Mouse (Mus musculus): Measurements from ENCODE around the gene Prr36. TPM values are rescaled to one million over a fixed set of nuclear protein-coding genes. Genes with fewer than 3 reads are reported as not detected.
A peak's percentile ranks its signal among the peaks of the same experiment; 100 is the strongest.

Gene Prr36
- polyA plus RNA-seq, 1 experiment from 2014 or later, result 1.5 TPM

DNA sequence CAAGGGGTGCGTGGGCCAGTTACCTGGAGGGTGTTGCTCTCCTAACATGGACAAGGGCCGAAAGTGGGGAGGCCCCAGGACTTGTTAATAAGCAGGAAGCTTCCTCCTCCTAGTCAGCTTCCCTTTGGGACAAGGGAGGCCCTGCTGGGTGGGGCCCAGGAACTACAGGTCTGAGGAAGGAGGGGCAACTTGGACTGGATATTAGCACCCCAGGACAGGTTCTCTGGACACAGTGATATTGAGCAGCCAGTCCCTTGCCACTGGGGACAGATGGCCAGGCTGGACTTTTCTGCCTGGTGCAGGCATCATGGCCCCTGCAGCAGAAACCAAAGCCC lies 10.3 kb downstream of the Prr36 start:
- DNase-seq (ENCODE audit: low spot score), result no peak
- 43% methylated on average over 2 of the region's 2 CpGs for WGBS
- H3K4me1 ChIP-seq, result peaks cover 20% of the 10 kb centered on the region
- H3K27ac ChIP-seq, result no peak overlapping the region
- peaks cover 88% of the 10 kb centered on the region for H3K27me3 ChIP-seq (ENCODE audit: insufficient read depth, poor library complexity, severe bottlenecking)
- H3K9me3 ChIP-seq, result no peaks in the 10 kb centered on the region
- no peak overlapping the region for H3K4me3 ChIP-seq
- H3K36me3 ChIP-seq, result no peaks in the 10 kb centered on the region

- Histone ChIP-seq H3K9me3 (no peaks in the 10 kb centered on the region), H3K4me1 (peaks cover 20% of the 10 kb centered on the region), H3K27ac (no peak overlapping the region; the same call in 1 of the 2 replicates), H3K27me3 (ENCODE audit: insufficient read depth, poor library complexity, severe bottlenecking) (peaks cover 88% of the 10 kb centered on the region), H3K4me3 (peak overlapping the region; percentile 48), H3K36me3 (no peaks in the 10 kb centered on the region)
- DNase-seq (ENCODE audit: low spot score), result no peak
- 6% methylated on average over 36 of the region's 44 CpGs for WGBS
Observed at GRCm38 (mm10) chr8:4206182-4207015, 10.9 kb downstream of the Prr36 start.

DNA sequence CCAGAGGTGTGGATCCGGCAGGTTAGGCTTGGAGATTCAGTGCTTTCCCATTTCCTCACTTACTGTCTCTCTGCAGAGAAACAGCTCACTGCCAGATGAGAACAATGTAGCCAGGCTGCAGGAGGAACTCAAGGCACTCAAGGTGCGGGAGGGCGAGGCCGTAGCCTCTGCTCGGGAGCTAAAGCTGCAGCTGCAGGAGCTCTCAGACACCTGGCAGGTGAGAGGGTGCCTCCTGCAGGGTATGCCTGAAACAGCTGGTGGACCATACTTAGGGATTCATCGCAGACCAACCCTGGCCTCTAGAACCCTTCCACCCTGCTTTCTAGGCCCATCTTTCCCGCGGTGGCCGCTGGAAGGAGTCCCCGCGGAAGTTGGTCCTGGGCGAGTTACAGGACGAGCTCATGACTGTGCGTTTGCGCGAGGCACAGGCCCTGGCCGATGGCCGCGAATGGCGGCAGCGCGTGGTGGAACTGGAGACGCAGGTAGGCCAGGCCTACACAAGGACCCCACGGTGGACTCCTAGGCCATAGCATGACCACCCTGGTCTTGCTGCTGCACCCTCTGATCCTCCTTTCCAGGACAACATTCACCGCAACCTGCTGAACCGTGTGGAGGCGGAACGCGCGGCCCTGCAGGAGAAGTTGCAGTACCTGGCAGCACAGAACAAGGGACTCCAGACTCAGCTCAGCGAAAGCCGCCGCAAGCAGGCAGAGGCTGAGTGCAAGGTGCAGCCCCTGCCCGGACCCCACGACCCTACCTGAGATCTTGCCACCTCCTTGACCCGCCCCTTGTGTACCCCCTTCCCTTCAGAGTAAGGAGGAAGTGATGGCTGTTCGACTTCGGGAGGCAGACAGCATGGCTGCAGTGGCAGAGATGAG lies 11.8 kb downstream of the Prr36 start:
- Histone ChIP-seq H3K9me3 (no peaks in the 10 kb centered on the region), H3K4me3 (peak overlapping the region; percentile 48), H3K4me1 (peaks cover 20% of the 10 kb centered on the region), H3K27ac (no peak overlapping the region; the same call in 1 of the 2 replicates), H3K36me3 (no peaks in the 10 kb centered on the region), H3K27me3 (ENCODE audit: insufficient read depth, poor library complexity, severe bottlenecking) (peaks cover 79% of the 10 kb centered on the region)
- 9% methylated on average over 38 of the region's 38 CpGs for WGBS
- no peak for DNase-seq (ENCODE audit: low spot score)

DNA sequence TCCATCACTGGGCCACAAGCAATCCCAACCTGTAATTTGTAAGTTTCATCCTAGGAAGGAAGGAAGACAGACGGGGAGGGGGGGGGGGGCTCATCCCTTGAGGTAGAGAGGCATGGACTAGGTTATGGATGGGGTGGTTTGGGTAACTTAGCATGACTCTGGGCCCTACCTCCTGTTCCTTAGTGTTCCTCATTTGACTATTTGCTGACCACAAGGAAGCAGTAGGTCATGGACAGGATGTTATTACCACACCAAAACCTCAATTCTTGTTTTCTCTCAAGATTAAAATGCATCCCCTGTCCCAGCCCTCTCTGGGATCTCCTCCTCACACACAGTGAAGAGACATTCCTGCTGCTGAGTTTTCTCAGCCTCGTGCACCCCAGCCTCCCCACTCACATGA lies 15.9 kb downstream of the Prr36 start:
- H3K4me1 ChIP-seq, result peaks cover 11% of the 10 kb centered on the region
- no peak overlapping the region for H3K4me3 ChIP-seq
- H3K36me3 ChIP-seq, result peaks cover 3% of the 10 kb centered on the region; the same call in 1 of the 2 replicates
- WGBS, result 59% methylated on average over 2 of the region's 2 CpGs
- H3K27me3 ChIP-seq (ENCODE audit: insufficient read depth, poor library complexity, severe bottlenecking), result peaks cover 47% of the 10 kb centered on the region
- H3K9me3 ChIP-seq, result no peaks in the 10 kb centered on the region
- no peak for DNase-seq (ENCODE audit: low spot score)
- no peak overlapping the region for H3K27ac ChIP-seq

- Histone ChIP-seq H3K9me3 (no peaks in the 10 kb centered on the region), H3K36me3 (no peaks in the 10 kb centered on the region), H3K4me3 (peak overlapping the region; percentile 12; the same call in 1 of the 2 replicates), H3K27ac (0 out of 2 replicates have a peak overlapping the region, but pooled peaks have one; percentile 32), H3K4me1 (peaks cover 12% of the 10 kb centered on the region), H3K27me3 (ENCODE audit: insufficient read depth, poor library complexity, severe bottlenecking) (peaks cover 16% of the 10 kb centered on the region; the same call in 1 of the 2 replicates)
- WGBS, result 56% methylated on average over 7 of the region's 7 CpGs
- DNase-seq (ENCODE audit: low spot score), result no peak
Observed at GRCm38 (mm10) chr8:4193588-4193894, 23.7 kb downstream of the Prr36 start.

DNA sequence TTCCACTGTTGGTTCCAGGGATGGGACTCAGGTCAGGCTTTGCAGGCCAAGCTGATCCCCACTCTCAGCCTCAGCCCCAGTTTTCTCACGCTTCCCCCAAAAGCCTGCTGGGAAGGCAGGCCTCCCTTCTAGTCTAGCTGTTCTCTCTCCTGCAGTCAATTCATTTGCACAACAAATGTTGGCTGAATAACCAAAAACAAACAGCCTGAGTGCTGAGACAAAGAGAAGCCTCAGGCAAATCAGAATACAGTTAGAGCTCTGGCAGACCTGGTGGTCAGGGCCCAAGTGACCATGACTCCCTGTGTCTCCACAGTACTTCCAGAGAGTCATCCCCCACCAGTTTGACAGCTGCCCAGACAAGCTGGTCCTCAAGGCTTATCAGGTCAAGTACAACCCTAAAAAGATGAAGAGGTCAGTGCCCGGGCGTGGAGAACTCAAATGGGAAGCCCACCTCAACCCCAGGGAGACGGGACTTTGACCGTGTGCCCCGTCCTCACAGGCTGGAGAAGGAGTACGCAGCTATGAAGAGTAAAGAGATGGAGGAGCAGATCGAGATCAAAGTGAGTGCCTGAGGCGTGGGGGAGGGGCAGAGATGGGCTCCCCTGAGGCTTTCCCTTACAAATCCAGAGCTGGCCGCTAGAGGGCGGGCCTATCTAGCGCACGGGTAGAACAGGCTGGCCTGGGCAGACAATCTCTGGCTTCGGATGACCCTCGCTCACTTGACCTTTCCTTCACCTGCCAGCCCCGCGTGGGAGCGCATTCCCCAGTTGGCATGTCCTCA lies 24.3 kb downstream of the Prr36 start:
- Histone ChIP-seq H3K4me1 (peaks cover 12% of the 10 kb centered on the region), H3K9me3 (no peaks in the 10 kb centered on the region), H3K4me3 (peak overlapping the region; percentile 12; the same call in 1 of the 2 replicates), H3K27me3 (ENCODE audit: insufficient read depth, poor library complexity, severe bottlenecking) (peaks cover 16% of the 10 kb centered on the region; the same call in 1 of the 2 replicates), H3K36me3 (0 out of 2 replicates have a peak, but pooled peaks cover 5% of the 10 kb centered on the region), H3K27ac (0 out of 2 replicates have a peak overlapping the region, but pooled peaks have one; percentile 32)
- peak; percentile 90 for DNase-seq (ENCODE audit: low spot score)
- 5% methylated on average over 18 of the region's 18 CpGs for WGBS

DNA sequence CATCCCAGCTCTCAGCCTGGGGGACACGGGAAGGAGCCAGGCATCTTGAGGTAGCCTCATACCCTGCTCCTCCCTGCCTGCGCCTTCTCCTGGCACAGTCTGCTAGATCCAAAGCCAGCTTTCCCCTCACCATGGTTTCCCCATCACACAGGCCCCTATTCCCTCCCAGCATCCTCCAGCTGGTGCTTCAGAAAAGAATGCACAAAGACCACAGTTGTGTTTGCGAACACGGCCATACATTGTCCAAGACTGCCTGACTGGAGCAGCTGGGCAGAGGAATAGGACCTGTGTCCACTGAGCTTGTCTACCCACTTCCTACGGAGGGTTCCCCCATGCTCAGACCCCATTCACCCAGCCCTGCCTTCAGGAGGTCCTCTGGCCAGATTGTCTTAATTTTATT lies 25.0 kb downstream of the Prr36 start:
- 62% methylated on average over 5 of the region's 5 CpGs for WGBS
- no peaks in the 10 kb centered on the region for H3K9me3 ChIP-seq
- no peak overlapping the region for H3K27ac ChIP-seq
- H3K27me3 ChIP-seq (ENCODE audit: insufficient read depth, poor library complexity, severe bottlenecking), result peaks cover 16% of the 10 kb centered on the region; the same call in 1 of the 2 replicates
- H3K4me3 ChIP-seq, result no peak overlapping the region
- H3K4me1 ChIP-seq, result peaks cover 12% of the 10 kb centered on the region
- H3K36me3 ChIP-seq, result peaks cover 7% of the 10 kb centered on the region
- DNase-seq (ENCODE audit: low spot score), result no peak

GRCm38 (mm10) chr8:4189031-4189722 lies 28.1 kb downstream of the Prr36 start:
- Histone ChIP-seq H3K36me3 (peaks cover 16% of the 10 kb centered on the region), H3K27ac (peak overlapping the region; percentile 63; the same call in 1 of the 2 replicates), H3K4me3 (no peak overlapping the region), H3K9me3 (no peaks in the 10 kb centered on the region), H3K27me3 (ENCODE audit: insufficient read depth, poor library complexity, severe bottlenecking) (peaks cover 11% of the 10 kb centered on the region; the same call in 1 of the 2 replicates), H3K4me1 (peaks cover 12% of the 10 kb centered on the region)
- no peak for DNase-seq (ENCODE audit: low spot score)
- 21% methylated on average over 3 of the region's 3 CpGs for WGBS

GRCm38 (mm10) chr8:4188605-4189004 lies 28.7 kb downstream of the Prr36 start:
- no peak overlapping the region for H3K4me3 ChIP-seq
- 0 out of 2 replicates have a peak, but pooled peaks cover 6% of the 10 kb centered on the region for H3K27me3 ChIP-seq (ENCODE audit: insufficient read depth, poor library complexity, severe bottlenecking)
- H3K9me3 ChIP-seq, result no peaks in the 10 kb centered on the region
- DNase-seq (ENCODE audit: low spot score), result no peak
- peak overlapping the region; percentile 63; the same call in 1 of the 2 replicates for H3K27ac ChIP-seq
- peaks cover 19% of the 10 kb centered on the region for H3K36me3 ChIP-seq
- peaks cover 10% of the 10 kb centered on the region for H3K4me1 ChIP-seq

DNA sequence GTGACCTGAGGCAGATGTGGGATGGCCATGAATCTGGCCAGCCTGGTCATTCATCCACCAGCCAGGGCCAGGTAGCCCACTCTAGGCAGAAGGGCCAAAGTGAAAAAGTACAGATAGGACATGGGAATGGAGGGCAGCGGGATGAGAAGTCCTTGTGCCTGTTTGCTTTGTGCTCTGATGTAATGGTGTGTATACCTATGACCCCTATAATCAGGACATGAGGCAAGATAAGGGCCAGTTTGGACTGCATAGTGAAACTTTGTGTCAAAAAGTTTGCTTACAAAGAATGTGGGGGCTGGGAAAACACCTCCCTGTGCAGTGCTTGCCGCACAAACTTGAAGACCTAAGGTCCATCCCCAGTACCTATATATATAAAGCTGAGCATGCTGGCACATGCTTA lies 31.1 kb downstream of the Prr36 start:
- H3K36me3 ChIP-seq, result peaks cover 19% of the 10 kb centered on the region
- H3K9me3 ChIP-seq, result no peaks in the 10 kb centered on the region
- no peaks in the 10 kb centered on the region for H3K27me3 ChIP-seq (ENCODE audit: insufficient read depth, poor library complexity, severe bottlenecking)
- no peak overlapping the region for H3K4me3 ChIP-seq
- no peak for DNase-seq (ENCODE audit: low spot score)
- H3K27ac ChIP-seq, result no peak overlapping the region
- 92% methylated on average over 2 of the region's 2 CpGs for WGBS
- H3K4me1 ChIP-seq, result peaks cover 3% of the 10 kb centered on the region; the same call in 1 of the 2 replicates

GRCm38 (mm10) chr8:4183409-4183808 lies 33.9 kb downstream of the Prr36 start:
- Histone ChIP-seq H3K4me1 (no peaks in the 10 kb centered on the region), H3K36me3 (peaks cover 18% of the 10 kb centered on the region), H3K27ac (no peak overlapping the region), H3K4me3 (no peak overlapping the region), H3K9me3 (no peaks in the 10 kb centered on the region), H3K27me3 (ENCODE audit: insufficient read depth, poor library complexity, severe bottlenecking) (no peaks in the 10 kb centered on the region)
- DNase-seq (ENCODE audit: low spot score), result no peak
- WGBS, result 70% methylated on average over 8 of the region's 8 CpGs

- Histone ChIP-seq H3K4me3 (no peak overlapping the region), H3K9me3 (no peaks in the 10 kb centered on the region), H3K36me3 (no peaks in the 10 kb centered on the region), H3K27me3 (ENCODE audit: insufficient read depth, poor library complexity, severe bottlenecking) (no peaks in the 10 kb centered on the region), H3K4me1 (no peaks in the 10 kb centered on the region), H3K27ac (no peak overlapping the region)
- no peak for DNase-seq (ENCODE audit: low spot score)
- WGBS, result 61% methylated on average over 2 of the region's 2 CpGs
Observed at GRCm38 (mm10) chr8:4174018-4174417, 43.2 kb downstream of the Prr36 start.
